Mouse (Mus musculus) kidney, postnatal 10 days (tissue): ENCODE results near the gene Dand5.

Source experiments
- DNase-seq: peaks from one replicate; pipeline ENCODE4 v3.0.0; 2021; ENCODE audit warnings: mixed read lengths

Gene Dand5

GRCm38 (mm10) chr8:84783198-84783918, 39.3 kb downstream of the Dand5 start:
- no peak for DNase-seq

- DNase-seq = no peak
Observed at GRCm38 (mm10) chr8:84782680-84783079, 39.9 kb downstream of the Dand5 start.

GRCm38 (mm10) chr8:84781686-84782505, 40.7 kb downstream of the Dand5 start:
- DNase-seq = no peak

- DNase-seq = no peak
Observed at GRCm38 (mm10) chr8:84780949-84781680, 41.5 kb downstream of the Dand5 start.

GRCm38 (mm10) chr8:84780225-84780555, 42.4 kb downstream of the Dand5 start:
- DNase-seq = no peak

- DNase-seq = no peak
Observed at GRCm38 (mm10) chr8:84779519-84780224, 43.0 kb downstream of the Dand5 start.

- no peak for DNase-seq
Observed at GRCm38 (mm10) chr8:84778638-84779380, 43.8 kb downstream of the Dand5 start.

- no peak for DNase-seq
Observed at GRCm38 (mm10) chr8:84777899-84778637, 44.6 kb downstream of the Dand5 start.

GRCm38 (mm10) chr8:84776569-84776968, 46.1 kb downstream of the Dand5 start:
- DNase-seq = no peak

- DNase-seq = no peak
Observed at GRCm38 (mm10) chr8:84775621-84776113, 47.0 kb downstream of the Dand5 start.

GRCm38 (mm10) chr8:84775105-84775591, 47.5 kb downstream of the Dand5 start:
- no peak for DNase-seq

- peak; percentile 73 for DNase-seq
Observed at GRCm38 (mm10) chr8:84774473-84774911, 48.1 kb downstream of the Dand5 start.

GRCm38 (mm10) chr8:84773833-84774232, 48.8 kb downstream of the Dand5 start:
- peak; percentile 86 for DNase-seq

GRCm38 (mm10) chr8:84773304-84773703, 49.3 kb downstream of the Dand5 start:
- DNase-seq = no peak

- no peak for DNase-seq
Observed at GRCm38 (mm10) chr8:84772628-84773027, 50.0 kb downstream of the Dand5 start.

- DNase-seq = peak; percentile 53
Observed at GRCm38 (mm10) chr8:84771941-84772378, 50.7 kb downstream of the Dand5 start.

GRCm38 (mm10) chr8:84771000-84771687, 51.5 kb downstream of the Dand5 start:
- DNase-seq = no peak

- no peak for DNase-seq
Observed at GRCm38 (mm10) chr8:84770100-84770953, 52.3 kb downstream of the Dand5 start.

- DNase-seq = no peak
Observed at GRCm38 (mm10) chr8:84769324-84769723, 53.3 kb downstream of the Dand5 start.
